20 mouse cellular contexts compared by ENCODE assay signal in the genomic region with DNA sequence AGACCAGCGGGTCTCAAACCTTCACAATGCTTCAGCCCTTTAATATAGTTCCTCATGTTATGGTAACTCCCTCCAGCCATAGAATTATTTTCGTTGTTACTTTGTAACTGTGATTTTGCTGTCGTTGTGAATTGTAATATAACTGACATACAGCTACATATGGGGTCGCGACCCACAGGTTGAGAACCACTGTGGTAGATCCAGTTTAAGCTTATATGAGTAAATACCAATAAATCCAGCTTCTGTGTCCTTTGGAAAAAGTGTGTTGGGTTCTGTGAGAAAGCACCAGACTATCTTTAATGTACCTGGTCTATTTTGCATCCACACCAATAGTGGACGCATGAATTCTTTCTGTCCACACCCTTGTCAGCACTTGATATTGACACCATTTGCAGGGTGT. TPM values are rescaled to one million over a fixed set of nuclear protein-coding genes. Genes with fewer than 3 reads are reported as not detected.
"Had no signal": no experiment of that assay in that cellular context is flagged by ENCODE, and none has a peak within 500 bp of the region (broad histone marks: within the 10 kb centered on the region; RNA-seq: fewer than 3 reads in every experiment).

No protein-coding gene starts in this region.

- H3K9ac ChIP-seq: neural tube, embryonic 15.5 days; stomach, embryonic 15.5 days had no signal

- H3K4me2 ChIP-seq: neural tube, embryonic 15.5 days; stomach, embryonic 15.5 days had no signal

- H3K4me3 ChIP-seq: neural tube, embryonic 15.5 days; stomach, embryonic 15.5 days had no signal

- H3K9me3 ChIP-seq: neural tube, embryonic 15.5 days; stomach, embryonic 15.5 days had no signal

- H3K27me3 ChIP-seq: neural tube, embryonic 15.5 days; stomach, embryonic 15.5 days had no signal

- H3K27ac ChIP-seq: neural tube, embryonic 15.5 days; stomach, embryonic 15.5 days; stomach, postnatal 0 days had no signal

- DNase-seq: retina, postnatal 1 day; right cerebral cortex, adult 18-20 months; right cerebral cortex, postnatal 14 days; right cerebral cortex, postnatal 25 days; right cerebral cortex, postnatal 4 days; spleen, adult 18-20 months; thymus, adult 18-20 months; thymus, adult 2 months; thymus, postnatal 14 days; thymus, postnatal 25 days; thymus, postnatal 36 days; thymus, postnatal 4 days had no signal

- H3K36me3 ChIP-seq: neural tube, embryonic 15.5 days; stomach, embryonic 15.5 days had no signal

- H3K4me1 ChIP-seq: stomach, embryonic 15.5 days had no signal

RNA-seq across cellular contexts. Expression of gene Gsg1, which starts 24.2 kb away (rescaled TPM):
- total RNA-seq: neutrophil, adult 5-6 weeks had no signal

RNA-seq across cellular contexts. Expression of gene Pbp2, which starts 31.9 kb away (rescaled TPM):
- polyA plus RNA-seq: neural tube, embryonic 15.5 days; small intestine, adult 2 months; spleen, adult 2 months; stomach, embryonic 14.5 days; thymus, adult 2 months; thymus, postnatal 0 days had no signal
